Mouse (Mus musculus) lung, postnatal 36 days (tissue): ENCODE data around the gene Necap1.
A peak's percentile ranks its signal among the peaks of the same experiment; 100 is the strongest.

Experiments used
- DNase-seq: peaks from one replicate; pipeline ENCODE4 v3.0.0; 2022; ENCODE audit warnings: mixed read lengths

Gene Necap1

DNA sequence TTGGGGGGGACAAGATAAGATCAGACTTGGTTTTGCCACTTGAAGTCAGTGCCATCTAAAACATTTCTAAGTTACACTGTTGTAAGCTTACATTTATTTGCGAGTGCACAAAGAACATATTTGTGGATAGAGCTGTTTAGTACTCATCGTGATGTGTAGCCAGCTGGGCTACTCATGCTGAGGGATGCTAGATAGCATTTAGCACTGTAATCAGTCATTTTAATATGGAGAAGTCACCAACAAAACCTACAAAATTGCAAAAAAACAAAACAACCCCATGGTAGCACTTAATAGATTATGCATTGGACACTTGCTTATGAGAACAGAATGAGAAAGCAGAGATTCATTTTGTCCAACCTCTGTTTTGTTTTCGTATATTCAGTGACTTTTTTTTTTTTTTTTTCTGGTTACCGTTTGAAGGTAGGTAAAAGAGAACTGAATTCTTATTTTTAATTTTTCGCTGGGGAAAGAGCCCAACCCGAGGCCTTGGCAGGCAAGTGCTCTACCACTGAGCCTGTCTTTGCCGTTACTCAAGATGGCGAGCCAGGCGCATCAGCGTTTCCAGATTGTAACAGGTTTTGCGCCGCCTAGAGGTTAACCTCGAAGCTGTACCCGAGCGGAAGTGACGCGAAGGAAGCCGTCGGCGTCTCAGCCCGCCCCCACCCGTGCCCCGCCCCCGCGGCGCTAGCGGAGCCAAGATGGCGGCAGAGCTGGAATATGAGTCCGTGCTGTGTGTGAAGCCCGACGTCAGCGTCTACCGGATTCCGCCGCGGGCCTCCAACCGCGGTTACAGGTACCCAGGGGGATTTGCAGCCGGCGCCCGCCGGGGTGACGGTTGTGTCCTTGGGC lies at the start of gene Necap1:
TSS of gene Necap1 (plus strand) at position 604 of the 849 bp plus-strand sequence.
- DNase-seq, result peak; percentile 99

DNA sequence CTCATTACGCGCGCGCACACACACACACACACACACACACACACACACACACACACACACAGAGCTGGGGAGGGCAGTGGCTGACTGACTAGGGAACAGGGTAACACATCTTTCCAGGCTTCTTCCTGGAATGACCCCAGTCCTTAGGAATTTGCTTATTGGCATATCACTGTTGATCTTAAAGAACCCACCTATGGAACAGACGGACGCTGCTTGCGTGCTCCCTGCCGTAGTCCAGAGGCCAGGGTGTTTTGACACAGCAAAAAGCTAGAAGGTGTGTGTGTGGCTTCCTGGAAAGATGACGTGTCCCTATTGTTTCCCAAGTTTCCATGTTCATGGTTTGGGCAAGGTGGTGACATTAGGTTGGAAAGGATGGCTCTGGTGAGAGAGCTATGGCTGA lies 49.1 kb upstream of the Necap1 start:
- DNase-seq, result no peak

GRCm38 (mm10) chr6:122825923-122826742 lies 48.1 kb upstream of the Necap1 start:
- DNase-seq, result peak; percentile 81

DNA sequence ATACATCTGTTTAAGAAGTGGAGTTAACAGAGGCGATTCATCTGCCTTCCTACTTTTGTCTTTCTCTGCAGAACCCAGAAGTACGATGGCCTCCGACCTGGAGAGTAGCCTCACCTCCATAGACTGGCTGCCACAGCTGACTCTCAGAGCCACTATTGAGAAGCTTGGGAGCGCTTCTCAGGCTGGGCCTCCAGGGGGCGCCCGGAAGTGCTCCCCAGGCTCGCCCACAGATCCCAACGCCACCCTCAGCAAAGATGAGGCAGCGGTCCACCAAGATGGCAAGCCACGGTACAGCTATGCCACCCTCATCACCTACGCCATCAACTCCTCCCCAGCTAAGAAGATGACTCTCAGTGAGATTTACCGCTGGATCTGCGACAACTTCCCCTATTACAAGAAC lies 46.2 kb upstream of the Necap1 start:
- DNase-seq, result peak; percentile 45

GRCm38 (mm10) chr6:122832880-122833279 lies 41.4 kb upstream of the Necap1 start:
- no peak for DNase-seq

GRCm38 (mm10) chr6:122834365-122834764 lies 39.9 kb upstream of the Necap1 start:
- DNase-seq, result peak; percentile 71

GRCm38 (mm10) chr6:122836974-122837373 lies 37.3 kb upstream of the Necap1 start:
- DNase-seq, result no peak

DNA sequence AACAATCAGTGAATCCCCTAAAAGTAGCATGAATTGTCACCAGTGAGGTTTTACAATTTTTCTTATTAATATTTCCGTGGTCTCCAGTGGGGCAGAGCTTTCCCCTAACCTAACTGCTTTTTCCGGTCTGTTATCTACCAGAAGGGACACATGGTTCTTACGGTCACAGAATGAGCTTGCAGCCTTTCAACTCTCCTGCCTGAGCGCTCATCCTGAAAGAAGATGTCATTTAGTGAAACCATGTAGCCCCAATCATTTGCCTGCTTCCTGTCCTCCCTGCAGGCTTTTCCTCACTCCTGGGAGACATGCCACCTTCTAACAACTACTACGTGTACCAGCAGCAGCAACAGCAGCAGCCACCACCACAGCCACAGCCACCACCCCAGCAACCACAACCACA lies 36.7 kb upstream of the Necap1 start:
- DNase-seq, result no peak

- no peak for DNase-seq
Observed at GRCm38 (mm10) chr6:122843759-122844158, 30.5 kb upstream of the Necap1 start.

- DNase-seq, result peak; percentile 51
Observed at GRCm38 (mm10) chr6:122852696-122853095, 21.6 kb upstream of the Necap1 start.

- DNase-seq, result no peak
Observed at GRCm38 (mm10) chr6:122854552-122854951, 19.7 kb upstream of the Necap1 start.

DNA sequence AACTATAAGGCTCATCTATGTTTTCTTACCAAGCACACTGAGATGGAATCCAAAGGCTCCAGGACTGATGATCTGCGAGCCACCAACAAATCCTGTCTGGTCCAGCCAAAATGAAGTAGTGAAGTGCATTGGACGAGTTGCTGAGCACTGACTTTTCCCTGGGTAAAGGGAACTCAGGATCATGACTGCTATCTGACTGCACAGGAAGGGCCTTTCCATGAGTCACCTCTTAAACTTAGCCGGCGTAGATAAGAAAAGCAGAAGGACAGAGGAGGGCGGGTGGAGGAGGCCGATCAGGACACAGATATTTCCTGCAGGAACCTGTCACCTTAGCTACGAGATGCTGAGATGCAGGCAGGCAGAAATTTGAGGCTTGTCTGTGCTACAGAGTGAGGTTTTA lies 18.3 kb upstream of the Necap1 start, which contains the start of gene C3ar1:
TSS of gene C3ar1 (minus strand) at position 207 of the 400 bp plus-strand sequence.
- peak; percentile 15 for DNase-seq

DNA sequence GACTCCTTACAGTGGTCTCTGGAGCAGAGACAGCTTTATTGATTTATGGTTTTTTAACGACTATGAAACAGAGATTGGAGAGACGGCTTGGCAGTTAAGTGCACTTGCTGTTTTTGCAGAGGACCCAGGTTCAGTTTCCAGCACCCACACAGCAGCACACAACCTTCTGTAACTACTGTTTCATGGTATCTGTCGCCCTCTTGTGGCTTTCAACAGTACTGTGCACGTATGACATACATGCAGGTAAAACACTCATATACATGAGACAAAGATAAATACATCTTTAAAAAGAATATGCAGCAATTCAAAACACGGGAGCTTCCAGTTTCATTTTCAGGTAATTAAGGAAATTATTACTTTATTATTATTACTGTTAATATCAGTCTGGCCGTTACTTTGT lies 11.8 kb upstream of the Necap1 start:
- no peak for DNase-seq

DNA sequence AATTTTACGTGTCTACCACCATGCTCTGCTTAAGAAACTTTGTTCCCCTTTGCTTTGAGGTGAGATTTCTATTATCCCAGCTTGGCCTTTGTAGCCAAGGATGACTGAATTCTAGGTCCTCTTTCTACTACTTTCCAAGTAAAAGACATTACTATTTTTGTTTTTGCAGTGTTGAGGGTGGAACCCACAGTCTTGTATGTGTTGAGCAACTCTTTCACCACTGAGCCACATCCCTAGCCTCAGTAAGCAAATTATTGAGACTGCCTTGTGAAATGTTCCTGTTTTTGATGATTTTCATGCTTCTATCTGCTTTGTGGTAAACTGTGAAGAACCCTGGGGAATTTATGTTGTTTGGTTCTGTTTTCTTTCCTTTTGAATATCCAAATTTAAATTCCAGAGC lies 11.4 kb upstream of the Necap1 start:
- peak; percentile 57 for DNase-seq

DNA sequence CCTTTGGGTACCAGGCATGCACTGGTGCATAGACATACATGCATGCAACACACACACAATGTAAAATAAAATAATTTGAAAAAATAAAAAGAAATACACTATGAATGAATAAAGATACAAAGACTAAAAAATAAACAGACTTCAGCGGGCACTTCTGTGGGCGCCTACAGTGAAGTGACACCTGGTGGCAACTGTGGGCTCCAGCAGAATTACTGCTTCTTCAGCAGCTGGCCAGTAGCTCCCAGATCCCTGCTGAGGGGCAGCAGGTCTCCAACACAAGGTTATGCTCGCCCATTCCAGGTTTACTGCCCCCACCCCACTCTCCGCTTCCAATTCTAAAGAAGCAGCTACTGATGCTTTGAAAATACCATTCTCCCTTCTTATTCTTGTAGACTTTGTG lies 6.4 kb upstream of the Necap1 start:
- no peak for DNase-seq

- peak; percentile 17 for DNase-seq
Observed at GRCm38 (mm10) chr6:122869846-122870245, 4.4 kb upstream of the Necap1 start.

DNA sequence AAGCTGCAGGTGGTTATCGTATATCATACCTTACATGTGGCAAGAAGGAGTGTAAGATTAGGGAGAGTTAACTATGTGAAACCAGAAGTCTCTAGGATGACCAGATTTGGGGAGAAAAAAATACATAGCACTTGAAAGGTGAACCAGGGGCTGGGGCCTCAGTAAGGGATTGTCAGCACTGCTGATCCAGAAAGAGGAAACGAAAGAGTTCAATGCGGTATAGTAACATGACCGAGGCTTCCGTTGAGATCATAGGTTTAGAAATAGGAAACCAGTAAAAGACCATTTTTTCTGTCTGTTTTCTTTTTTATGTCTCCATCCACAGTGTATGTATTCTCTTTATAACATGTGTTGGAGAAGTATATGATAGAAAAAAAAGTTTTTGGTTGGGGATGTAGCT lies 1.5 kb upstream of the Necap1 start:
- DNase-seq, result peak; percentile 66

DNA sequence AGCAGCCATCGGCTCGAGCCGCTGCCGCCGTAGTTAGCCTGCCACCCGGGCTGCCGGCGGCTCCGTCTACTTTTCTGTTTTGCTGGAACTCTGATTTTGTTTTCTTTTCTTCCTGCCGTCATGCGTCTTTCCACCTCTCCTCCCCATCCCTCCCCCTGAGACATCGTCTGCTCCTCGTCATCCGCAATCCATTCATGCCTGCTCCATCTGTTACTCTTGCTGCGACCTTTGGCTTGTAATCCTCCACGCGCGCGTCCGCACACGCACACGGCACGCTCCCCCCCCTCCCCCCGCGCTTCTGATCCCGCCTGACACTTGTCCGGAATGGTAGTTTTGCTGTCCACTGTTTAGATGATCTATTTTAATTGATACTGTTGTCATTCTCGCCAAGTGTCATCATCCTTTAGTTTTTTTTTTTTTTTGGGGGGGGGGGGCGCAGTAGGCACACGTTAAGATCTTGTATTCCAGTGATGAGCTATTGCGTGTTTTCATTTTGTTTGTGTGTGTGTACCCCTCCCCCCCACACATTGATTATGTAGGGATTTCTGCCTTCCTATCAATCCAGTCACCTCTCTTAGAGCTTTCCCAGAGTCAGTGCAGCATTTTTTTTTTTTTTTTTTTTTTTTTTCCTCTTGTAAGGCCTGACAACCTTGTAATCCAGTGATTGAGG lies 581 bp downstream of the Necap1 start:
- peak; percentile 21 for DNase-seq

- DNase-seq, result no peak
Observed at GRCm38 (mm10) chr6:122879141-122879735, 5.0 kb downstream of the Necap1 start.

- DNase-seq, result no peak
Observed at GRCm38 (mm10) chr6:122879781-122880505, 5.7 kb downstream of the Necap1 start.

DNA sequence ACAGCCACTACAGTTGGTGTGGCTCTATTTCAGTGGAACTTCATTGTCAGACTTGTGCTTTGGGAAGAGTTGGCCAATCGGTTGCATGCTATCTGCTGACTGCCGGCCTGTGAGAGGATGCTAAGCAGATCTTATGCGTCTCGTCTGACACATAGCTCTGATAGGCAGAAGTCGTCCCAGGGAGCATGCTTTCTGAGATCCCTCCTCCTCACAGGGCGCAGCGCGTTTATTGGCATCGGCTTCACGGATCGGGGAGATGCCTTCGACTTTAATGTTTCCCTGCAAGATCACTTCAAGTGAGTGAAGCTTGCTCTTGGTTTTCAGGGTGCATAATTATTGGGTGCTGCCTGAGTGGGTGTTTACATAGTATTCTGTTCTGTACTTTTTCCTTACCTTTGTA lies 7.0 kb downstream of the Necap1 start:
- no peak for DNase-seq

DNA sequence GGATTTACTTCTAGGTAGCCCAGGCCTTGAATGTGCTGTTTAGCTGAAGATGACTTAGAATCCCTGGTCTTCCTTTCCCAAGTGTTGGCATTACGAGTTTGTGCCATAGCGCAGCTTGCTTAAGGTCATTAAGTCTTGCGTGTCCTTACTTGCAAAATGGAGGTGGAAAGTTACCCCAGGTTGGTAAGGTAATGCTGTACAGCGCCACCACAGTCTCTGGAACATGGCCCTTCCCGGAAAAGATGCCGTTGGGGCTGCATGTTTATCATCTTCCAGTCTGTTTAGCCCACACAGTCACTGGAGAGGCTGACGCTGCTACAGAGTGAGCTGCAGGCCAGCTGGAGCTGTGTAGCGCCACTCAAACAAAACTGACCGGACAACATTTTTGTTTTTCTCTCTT lies 9.3 kb downstream of the Necap1 start:
- DNase-seq, result no peak
